Mouse (Mus musculus) gastrocnemius, postnatal 4 days (tissue): ENCODE measurements around the gene Efna4. TPM values are rescaled to one million over a fixed set of nuclear protein-coding genes. Genes with fewer than 3 reads are reported as not detected.

Experiments
- DNase-seq, 2 experiments: peaks; one replicate each; pipeline ENCODE4 v3.0.0; 2021 to 2022; ENCODE audit warnings: low spot score in 2 of 2, mixed read lengths in 2 of 2
- total RNA-seq, 2 experiments: library from RNA; stranded (reverse); gene quantifications; 2 replicates each; pipeline ENCODE4 v1.2.3; 2021

The Efna4 gene
- total RNA-seq, 2 experiments from 2014 or later = 2.6 to 2.8 TPM

DNA sequence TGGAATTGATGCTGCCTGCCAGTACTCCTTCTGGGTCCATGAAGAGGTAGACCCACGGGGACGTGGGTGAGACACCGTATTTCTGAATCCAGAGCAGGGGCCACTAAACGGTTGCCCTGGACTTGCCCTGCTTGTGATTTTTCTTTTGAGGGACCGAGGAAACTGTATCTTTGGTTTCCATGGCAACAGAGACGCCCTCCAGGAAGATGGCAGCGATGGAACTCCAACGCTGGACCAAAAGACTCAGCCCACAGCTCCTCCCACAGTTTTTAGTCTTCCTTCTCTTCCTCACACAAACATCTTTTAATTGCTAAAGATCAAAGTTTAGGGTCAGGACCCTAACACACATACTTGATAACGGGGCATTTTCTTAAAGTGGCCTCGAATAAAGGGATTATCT lies 5.8 kb downstream of the Efna4 start:
- no peak for DNase-seq

DNA sequence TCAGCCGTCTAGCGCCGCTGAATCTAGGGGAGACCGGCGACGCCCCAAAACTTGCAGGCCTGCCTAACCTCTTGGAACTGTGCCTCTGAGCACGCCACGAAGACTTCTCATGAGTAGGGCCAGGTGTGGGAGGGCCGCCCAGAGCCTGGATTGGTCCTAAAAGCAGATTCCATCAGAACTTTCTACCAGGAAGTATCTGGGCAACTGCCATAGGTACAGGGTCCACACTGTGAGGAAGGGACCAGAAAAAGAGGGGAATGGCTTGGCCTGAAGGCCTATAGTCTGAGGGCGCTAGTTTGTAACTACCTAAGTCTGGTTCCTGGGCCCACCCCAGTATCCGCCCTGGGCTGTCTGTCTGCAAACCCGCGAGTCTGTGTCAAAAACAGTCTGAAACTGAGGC lies 6.3 kb downstream of the Efna4 start:
- no peak for DNase-seq

DNA sequence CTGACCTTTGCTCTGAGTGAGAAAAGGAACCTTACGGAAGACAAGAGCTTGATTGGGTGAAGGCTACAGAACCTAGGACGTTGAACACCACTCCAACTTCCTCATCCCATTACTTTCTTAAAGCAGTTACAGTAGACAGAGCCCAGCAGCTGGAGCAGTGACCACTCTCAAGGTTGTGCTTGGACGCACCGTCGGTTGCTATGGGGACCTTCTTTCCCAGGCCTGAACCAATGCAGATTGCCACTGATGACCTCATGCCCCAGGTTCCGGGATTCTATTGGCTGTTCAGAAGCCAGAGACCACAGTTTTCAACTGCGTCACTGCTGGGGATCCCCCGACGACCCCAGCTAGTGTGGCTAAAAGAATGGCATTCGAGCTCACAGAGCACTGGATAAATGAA lies 6.9 kb downstream of the Efna4 start:
- DNase-seq = no peak

DNA sequence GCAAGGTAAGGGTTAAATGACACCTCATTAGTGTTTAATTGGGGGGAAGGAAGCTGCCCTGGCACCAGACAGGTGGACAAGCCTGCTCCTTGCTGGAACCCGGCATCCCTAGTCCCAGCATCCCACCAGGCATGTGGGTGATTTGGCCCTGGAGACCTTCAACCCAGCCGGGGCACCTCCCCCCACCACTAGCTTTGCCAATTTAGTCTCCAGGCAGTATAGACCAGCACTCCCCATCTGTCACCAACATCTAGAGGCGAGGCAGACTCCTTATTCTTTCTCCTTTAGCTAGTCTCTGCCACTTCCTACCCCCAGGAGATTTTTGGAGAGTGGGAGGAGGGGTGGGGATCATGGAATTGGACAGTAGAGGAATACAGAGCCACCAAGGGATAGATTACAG lies 7.5 kb downstream of the Efna4 start:
- no peak for DNase-seq

DNA sequence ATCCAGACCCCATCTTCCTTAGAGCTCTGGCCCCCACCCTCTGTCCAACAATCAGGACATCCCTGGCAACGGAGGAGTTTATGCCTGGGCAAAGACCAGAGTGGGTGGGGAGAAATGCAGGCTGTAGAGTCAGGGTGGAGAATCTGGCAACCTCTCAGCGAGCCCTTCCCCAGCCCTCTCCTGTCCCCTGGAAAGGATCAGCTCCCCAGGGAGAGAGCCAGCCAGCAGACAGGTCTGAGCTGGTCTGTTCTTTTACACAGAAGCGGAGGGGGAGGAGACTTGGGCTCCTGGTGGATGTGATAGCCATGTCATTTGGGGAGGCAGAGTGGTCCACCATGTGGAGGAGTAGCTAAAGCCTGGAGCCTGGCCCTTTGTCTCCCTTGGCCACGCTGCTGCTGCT lies 9.2 kb downstream of the Efna4 start:
- no peak for DNase-seq

DNA sequence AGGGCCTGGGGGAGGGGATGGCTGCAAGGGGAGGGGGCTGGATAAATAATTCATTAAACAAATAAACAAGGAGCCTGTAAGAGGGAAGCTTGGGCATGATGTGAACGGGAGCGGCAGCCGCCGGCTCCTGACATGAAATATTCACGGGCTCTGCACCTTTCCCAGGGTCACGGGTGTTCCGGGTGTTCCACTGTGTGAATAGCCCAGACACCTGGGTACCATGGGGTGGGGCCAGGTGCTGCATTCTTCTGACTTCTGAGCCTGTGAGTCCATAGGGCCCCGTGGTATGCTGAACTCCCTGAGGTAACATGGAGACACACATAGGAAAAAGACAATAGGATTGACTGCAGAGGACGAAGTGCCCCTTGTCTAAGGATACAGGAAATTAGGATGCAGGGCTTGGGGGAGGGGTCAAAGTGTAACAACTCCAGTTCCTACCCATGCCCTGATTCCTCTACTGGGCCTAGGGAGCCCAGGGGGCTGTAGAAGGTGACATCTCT lies 10.4 kb downstream of the Efna4 start:
- DNase-seq = no peak

DNA sequence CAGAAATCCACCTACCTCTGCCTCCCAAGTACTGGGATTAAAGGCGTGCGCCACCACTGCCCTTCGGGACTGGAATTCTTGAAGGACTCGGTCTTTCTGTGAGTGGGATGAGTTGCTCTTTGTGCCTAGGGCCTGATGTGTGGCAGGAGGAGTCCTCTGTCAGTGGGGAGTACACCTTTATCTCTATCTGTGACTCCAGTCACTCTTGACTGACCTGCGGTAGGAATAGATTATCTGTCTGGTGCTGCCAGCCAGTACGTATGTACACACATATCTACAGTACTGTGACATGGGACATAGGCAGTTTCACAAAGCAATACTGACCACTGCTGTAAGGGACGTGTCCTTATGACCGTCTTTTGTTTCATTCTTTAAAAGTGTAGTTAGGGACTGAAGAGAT lies 11.9 kb downstream of the Efna4 start:
- no peak for DNase-seq

DNA sequence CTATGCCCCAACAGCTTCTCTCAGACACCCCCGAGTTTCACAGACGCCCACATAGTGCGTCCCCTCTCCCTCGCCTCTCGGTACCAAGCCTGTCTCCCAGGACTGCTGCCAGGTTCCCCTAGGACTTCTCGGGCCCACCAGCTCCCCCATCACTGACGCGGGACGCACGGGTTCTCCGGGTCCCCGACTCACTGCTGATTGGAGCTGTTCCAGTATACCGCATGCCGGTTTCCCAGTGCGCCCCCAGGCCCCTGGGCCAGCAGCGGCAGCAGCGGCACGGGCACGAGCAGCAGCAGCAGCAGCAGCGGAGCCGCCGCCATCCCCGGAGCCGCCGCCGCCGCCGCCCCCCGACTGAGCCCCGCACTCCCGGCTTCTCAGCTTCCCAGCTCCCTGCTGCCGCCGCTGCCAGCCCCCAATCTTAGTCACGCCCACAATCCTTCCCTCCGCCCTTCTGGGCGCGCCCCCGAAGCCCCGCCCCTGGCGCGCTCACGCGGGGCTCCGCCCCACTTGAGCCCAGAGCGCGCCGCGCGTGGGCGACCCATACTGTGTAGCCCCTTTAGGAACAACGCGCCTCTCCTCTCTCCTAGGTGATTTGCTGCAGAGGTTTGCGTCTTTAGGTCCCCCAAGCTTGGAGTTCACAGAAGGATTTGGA lies 15.2 kb downstream of the Efna4 start, which contains the start of gene Efna3:
Gene Efna3 (minus strand): TSS at position 452 of the 652 bp plus-strand sequence.
- DNase-seq = peak in 1 of 2 experiments; percentile 63

DNA sequence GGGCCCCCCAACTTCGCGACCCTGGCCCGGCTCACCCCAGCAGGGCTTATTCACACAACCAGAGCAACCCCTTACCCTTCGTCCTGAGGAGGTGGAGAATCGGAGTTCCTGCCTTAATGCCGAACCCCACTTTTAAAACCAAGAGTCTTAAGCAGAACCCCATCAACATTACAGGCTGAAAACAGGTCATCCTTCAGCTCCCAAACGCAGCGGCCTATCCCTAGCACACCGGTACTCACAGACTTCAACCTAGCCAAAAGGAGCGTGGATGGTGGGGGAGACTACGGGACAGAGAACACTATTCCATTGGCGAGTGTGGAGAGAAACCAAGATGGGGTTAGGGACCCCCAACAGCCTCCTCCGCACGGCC lies 15.7 kb downstream of the Efna4 start:
- DNase-seq = no peak

DNA sequence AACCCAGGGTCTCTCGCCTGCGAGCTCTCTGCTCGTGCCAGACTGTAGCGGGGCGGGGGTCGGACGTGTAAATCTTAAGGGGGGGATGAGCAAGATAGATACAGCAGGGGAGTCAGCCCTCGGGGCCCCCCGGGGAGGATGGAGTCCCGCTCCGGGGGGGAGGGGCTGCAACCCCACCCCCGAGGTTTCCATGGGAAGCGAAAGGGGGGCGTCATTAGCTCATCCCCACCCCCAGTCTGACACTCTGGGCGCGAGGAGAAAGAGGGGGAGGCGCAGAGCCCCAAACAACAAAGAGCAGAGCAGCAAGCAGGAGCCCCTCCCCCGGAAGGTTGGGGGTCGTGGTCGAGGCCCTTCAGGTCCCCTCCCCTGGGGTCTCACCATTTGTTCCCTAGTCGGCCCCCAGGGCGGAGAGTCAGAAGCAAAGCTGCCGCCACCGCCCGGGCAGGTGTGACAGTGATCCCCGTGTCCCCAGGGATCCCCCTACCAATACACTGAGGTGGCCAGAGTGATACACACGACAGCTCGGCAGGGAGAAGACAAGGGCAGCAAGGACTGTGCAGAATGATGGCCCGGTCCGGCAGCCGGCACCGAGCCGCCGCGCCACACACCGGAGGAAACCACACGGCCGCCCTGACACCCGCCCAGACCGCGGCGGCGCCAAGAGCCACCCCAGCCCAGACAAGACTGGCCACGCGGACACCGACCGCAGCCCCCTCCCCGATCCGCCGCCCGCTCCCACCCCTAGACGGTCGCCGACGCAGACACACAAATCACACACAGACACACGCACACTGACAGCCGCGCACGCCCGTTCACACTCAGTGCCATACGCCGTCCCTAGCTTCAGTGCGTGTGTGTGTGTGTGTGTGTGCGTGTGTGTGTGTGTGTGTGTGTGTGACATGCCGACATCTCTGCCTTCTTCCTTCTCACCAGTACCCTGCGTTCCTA lies 16.4 kb downstream of the Efna4 start:
- no peak for DNase-seq

DNA sequence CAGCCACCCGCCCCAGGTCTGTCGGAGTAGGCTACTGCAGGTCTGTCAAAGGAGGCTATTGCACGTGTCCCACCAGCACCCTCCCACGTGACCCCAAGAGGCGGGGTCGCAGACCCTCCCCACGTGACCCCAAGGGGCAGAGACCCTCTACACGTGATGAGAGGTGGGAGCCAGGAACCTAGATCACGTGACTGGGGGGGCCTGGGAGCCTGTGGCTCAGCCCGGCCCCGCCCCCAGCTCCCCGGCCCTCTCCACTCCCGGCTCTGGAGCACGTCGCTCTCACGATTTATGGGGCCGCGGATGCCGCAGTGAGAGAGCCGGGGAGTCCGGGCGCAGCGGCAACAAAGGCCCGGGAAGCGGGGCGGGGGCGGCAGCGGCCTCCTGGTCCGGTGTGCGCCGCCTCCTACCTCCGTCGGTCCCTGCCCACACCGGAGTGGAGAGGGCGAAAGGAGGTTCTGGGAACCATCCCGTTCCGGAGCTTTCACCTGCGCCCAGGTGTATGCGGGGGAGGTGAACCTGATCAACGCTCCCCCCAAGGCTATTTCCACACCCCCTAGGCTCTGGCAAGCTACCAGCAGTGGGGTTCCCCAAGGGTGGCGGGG lies 17.1 kb downstream of the Efna4 start:
- no peak for DNase-seq

DNA sequence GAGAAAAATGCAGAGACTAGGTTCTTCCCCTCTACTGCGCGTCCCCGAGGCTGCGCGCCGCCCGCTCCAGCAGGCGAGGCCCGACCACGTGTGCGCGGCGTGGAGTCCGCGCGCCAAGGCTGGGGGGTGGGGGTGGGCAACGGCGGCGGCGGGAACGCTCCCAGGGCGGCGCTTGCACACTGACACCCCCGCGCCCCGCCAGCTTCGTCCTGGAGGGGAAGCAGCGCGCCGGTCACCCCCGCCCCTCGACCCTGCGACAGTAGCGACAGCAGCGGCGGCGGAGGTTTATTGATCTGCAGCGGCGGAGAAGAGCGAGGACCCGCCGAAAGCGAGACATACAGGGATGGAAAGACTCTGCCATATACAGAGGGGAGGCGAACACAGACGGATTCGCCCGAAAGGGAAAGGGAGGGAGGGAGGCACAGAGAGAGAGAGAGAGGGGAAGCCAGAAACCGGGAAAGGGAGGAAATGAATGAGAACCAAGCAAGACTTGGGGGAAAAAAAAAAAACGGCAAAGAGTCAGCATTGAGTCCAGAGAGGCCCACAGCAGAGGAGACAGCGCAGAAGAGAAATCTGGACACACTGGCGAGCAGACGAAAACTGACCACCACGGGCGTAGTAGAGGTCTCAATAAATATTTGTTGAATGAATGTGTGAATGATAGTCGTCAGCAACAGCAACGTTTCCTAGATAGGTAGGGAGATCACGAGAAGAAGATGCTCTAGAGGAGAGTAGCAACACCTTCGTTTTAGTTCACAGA lies 18.1 kb downstream of the Efna4 start:
- DNase-seq = no peak

DNA sequence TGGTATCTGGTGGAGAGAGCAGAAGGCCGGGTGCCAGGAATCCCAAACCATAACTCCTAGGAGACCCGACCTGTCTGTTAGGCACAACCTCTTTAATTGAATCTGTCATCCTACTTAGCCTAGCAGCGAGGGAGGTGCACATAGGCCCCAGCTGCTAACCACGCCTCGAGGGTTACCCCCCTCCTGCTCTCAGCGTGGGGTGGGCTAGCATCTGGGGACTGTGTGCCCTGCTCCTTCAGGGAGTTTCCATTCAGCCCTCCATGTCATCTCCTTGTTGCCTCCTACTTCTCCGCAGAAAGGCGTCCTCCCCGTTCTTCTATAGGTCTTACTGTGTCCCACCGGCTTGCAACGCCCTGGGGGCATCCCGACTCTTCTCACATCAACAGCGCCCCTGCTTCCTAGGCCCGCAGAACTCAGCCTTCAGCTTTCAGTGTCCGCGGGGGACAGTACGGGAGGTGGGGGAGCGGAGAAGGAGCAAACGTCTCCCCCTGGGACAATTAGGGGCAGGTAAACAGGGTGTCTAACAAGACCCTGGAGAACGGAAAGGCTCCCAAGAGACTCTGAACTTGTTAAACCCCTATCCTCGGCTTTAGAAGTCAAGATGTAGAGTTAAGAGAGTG lies 18.7 kb downstream of the Efna4 start:
- DNase-seq = no peak

DNA sequence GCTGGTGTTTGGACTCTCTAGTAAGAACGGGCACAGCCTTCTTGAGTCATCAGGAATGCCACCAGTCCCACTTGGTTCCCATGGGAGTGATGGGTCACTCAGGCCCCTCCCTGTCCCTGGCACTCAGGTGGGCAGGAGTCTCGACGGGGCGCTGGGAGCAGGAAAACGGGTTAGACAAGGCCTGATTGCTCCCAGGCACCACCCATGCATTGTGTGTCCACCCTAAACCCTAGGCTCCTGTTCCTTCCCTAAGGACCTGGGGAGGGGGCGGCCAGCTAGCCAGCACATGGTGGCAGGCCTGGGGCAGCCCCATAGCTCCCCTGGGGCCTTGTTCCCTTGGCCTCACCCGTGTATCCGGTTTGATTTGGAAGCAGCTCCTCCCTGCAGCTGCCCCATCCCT lies 19.5 kb downstream of the Efna4 start:
- no peak for DNase-seq

DNA sequence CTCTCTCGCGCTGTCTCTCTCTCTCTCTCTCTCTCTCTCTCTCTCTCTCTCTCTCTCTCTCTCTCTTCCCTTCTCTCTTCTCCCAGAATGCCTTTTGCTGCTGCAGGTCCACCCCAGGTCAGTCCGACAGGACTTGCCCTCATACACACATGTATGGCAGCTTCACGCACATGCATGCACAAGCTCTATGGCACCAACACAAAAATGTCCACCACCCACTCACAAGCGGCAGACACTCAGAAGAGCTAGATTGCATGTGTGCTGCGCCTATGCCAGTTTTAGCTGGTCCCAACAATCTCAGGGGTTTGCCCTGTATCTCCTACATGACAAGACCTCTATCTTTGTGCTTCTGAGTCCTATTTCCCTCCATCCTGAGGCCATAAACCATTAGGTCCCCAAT lies 20.6 kb downstream of the Efna4 start:
- DNase-seq = no peak

DNA sequence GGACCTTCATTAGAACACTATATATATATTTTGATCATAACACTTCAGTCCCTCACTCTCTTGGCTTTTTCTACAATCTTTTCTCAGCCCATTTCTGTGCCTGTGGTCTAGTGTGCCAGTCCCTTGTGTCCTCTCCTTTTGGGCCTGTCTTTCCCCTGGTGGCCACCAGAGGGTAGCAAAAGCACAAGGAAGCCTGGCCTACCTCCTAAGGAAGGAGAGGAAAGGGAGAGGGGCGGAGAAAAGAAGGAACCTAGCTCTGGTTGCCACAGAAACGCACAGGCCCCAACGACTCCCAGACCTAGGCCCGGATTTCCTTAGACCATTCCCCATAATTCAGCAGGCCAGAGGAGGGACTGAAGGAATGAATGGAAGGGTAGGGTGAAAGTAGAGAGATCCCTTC lies 21.0 kb downstream of the Efna4 start:
- DNase-seq = peak; percentile 53 to 78

DNA sequence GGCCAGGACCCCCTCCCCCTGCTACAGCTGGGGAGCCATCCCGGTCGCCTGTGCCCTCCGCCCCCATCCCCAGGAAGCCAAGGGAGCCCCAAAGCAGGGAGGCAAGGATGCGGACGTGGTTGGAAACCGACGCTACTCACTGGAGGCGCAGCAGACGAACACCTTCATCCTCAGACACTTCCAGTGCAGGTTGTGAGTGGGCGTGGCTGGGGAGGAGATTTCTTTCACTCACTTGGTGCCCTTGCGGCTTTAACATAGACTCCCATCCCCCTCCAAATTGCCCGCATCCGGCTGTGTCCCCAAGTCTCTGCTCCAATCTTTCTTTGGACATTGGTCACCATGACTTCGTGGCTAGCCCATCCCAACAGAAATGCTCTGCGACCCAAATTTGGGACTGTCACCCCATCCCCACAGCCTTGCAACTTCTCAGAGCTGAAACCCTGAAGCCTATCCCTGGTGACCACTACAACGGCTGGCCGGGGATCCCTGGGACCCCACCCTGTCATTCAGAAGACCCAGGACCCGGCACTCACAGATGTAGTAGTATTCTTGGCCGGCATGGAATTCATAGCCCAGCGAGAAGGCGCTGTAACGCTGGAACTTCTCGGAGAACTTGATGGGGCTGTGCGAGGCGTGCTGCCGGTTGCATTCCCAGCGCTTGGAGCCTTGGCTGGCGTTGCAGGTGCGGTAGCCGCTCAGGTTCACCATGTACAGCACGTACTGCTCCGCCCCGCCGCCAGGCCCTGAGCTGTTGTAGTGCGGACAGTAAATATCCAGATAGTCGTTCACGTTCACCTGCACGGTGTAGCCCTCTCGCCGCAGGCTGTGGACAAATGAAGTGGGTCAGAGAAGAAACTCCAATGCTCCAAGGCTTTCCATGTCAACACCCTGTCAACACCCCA lies 21.6 kb downstream of the Efna4 start:
- peak in 1 of 2 experiments; percentile 26 for DNase-seq

DNA sequence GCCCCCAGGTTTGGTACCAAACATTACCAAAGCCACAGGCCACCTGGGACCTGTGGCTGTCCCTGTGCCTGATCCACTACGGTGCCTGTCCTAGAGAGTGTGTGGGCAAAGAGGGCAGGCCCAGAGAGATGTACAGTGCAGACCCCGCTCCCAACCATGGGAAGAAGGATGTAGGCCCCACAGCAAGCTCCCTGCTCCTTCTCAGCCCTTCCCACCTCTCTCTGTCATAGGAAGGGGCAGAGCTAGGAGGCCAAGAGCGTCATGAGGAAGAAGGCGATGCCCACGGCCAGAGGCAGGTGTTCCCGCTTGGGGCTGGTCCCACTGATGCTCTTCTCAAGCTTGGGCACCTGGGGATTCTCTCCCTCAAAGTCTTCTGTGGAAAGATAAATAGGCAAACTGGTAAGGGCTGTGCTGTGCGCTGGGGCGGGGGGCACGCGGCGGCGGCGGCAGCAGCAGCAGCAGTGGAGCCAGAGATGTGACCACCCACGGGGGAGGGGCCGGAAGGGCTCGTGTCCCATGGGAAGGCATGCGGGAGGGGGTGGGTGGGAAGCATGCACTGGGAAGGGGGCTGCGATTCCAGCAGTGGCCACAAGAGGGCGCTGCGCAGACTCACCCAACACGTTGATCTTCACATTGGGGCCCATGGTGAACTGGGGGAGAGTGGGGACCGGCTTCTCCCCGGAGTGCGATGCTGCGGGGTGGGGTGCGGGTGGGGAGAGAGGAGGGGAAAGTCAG lies 22.5 kb downstream of the Efna4 start:
- DNase-seq = peak; percentile 77 to 83

DNA sequence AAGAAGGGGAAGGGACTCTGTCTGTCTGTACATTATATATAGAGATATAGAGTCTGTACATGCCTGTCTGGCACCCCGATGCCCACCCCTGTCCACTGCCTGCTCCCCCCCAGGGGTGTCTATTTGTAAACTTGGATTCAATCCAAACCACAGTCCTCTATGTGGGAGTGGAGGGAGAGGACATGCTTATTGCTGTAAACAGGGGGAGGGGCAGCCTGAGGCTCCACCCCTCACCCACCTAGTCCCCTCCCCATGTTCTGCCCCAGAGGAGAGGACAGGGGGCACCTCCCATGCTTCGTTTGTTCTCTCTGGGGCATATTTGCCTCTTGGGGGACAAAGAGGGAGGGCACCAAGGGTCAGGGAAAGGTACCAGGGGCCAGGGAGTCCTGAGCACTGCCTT lies 23.0 kb downstream of the Efna4 start:
- DNase-seq = no peak
